Mouse (Mus musculus) neural tube, embryonic 15.5 days (tissue): ENCODE results near the gene Gnas. TPM values are rescaled to one million over a fixed set of nuclear protein-coding genes. Genes with fewer than 3 reads are reported as not detected.

Experiments used
- ATAC-seq: fragments of 200-750 bp; cut with Nextera tagmentation; 2 replicates; pipeline ENCODE4 v1.8.0; 2017; ENCODE audit warnings: mild to moderate bottlenecking, moderate TSS enrichment, moderate library complexity; ENCODE audit not compliant: low FRiP score
- H3K27ac ChIP-seq: fragments of 300-500 bp; sonication (generic); replicated peaks from 2 replicates; pipeline ENCODE4 v1.5.1; 2015; ENCODE audit warnings: mild to moderate bottlenecking, inconsistent platforms
- H3K27me3 ChIP-seq: fragments of 300-500 bp; sonication (generic); replicated peaks from 2 replicates; pipeline ENCODE4 v1.6.1; 2015; ENCODE audit warnings: inconsistent platforms
- H3K36me3 ChIP-seq: fragments of 300-500 bp; sonication (generic); 2 replicates; pipeline ENCODE4 v1.6.1; 2015; ENCODE audit warnings: inconsistent platforms
- H3K4me1 ChIP-seq: fragments of 300-500 bp; sonication (generic); 2 replicates; pipeline ENCODE4 v1.6.1; 2015; ENCODE audit warnings: inconsistent platforms
- H3K4me2 ChIP-seq: fragments of 300-500 bp; sonication (generic); 2 replicates; pipeline ENCODE4 v1.6.1; 2015; ENCODE audit warnings: inconsistent platforms, mild to moderate bottlenecking, moderate library complexity
- H3K4me3 ChIP-seq: fragments of 300-500 bp; sonication (generic); replicated peaks from 2 replicates; pipeline ENCODE4 v1.5.1; 2015; ENCODE audit warnings: mild to moderate bottlenecking, inconsistent platforms
- H3K9ac ChIP-seq: fragments of 300-500 bp; sonication (generic); replicated peaks from 2 replicates; pipeline ENCODE4 v1.6.1; 2015; ENCODE audit warnings: mild to moderate bottlenecking, inconsistent platforms
- H3K9me3 ChIP-seq: fragments of 300-500 bp; sonication (generic); replicated peaks from 2 replicates; pipeline ENCODE4 v1.6.1; 2016; ENCODE audit warnings: inconsistent platforms
- WGBS: fragments of 180-500 bp; shearing (Covaris S2); methylation state at CpG from one replicate; pipeline ENCODE4 v1.1.7; 2015; ENCODE audit warnings: mixed read lengths; 5-methylcytosine and 5-hydroxymethylcytosine counted together
- polyA plus RNA-seq: library from polyadenylated mRNA; unstranded; fragments of >200 nt; fragmentation: Nextera tagmentation; extraction: Ambion mirVana; gene quantifications from 2 replicates; pipeline ENCODE4 v1.2.1, GENCODE M21; 2015

The Gnas gene
- polyA plus RNA-seq, 1 experiment from 2014 or later, result 1,770 TPM

DNA sequence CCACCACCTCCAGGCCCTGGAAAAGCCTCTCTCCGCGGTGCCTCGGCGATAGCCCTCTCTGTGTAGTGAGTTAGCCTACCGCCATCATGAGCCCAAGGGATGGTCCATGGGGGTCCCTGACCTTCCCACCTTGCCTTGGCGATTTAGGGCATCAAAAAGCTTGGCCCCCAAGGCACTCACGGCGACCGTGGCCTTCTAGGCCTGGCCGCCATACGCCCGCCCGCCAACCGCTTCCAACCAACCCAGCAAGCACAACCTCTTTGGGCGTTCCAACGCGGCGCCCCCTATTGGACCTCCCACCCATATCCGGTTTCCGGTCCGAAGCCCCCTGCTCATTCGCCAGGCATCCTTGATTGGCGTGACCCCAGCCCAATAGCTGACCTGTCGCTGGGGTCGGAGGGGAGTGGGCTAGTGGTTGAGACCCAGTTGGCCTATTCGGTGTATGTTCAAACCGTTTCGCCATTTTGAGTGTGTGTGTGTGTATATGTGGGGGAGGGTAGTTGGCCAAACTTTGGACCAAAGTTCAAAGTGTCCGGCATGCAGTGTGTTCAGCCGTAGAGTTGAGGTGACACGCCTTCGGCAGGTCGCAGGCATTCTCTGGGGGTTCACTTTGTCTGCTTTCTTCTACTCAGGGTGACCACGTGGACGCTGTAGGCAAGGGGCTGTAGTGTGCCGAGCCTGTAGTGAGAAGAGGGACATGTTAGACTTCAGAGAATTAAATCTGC, 11.2 kb downstream of the Gnas start:
- WGBS, result 56% methylated on average over 36 of the region's 36 CpGs
- peaks cover 33% of the 10 kb centered on the region for H3K27me3 ChIP-seq
- peaks cover 73% of the 10 kb centered on the region for H3K4me1 ChIP-seq
- peak overlapping the region; percentile 59 for H3K4me3 ChIP-seq
- H3K27ac ChIP-seq, result peak overlapping the region; percentile 80
- H3K36me3 ChIP-seq, result no peaks in the 10 kb centered on the region
- H3K4me2 ChIP-seq, result peak overlapping the region; percentile 69
- H3K9me3 ChIP-seq, result peaks cover 20% of the 10 kb centered on the region
- H3K9ac ChIP-seq, result peak overlapping the region; percentile 57
- ATAC-seq, result peak; percentile 89

- peak overlapping the region; percentile 59 for H3K4me3 ChIP-seq
- H3K36me3 ChIP-seq, result no peaks in the 10 kb centered on the region
- no peak overlapping the region for H3K9ac ChIP-seq
- H3K9me3 ChIP-seq, result peaks cover 22% of the 10 kb centered on the region
- H3K27me3 ChIP-seq, result peaks cover 38% of the 10 kb centered on the region
- H3K4me1 ChIP-seq, result peaks cover 72% of the 10 kb centered on the region
- ATAC-seq, result no peak
- H3K4me2 ChIP-seq, result peak overlapping the region; percentile 69
- no peak overlapping the region for H3K27ac ChIP-seq
- WGBS, result 58% methylated on average over 29 of the region's 29 CpGs
Measured at GRCm38 (mm10) chr2:174295900-174296465, 11.9 kb downstream of the Gnas start.

- Histone ChIP-seq H3K4me2 (peak overlapping the region; percentile 69), H3K36me3 (no peaks in the 10 kb centered on the region), H3K4me1 (peaks cover 61% of the 10 kb centered on the region), H3K27me3 (peaks cover 39% of the 10 kb centered on the region), H3K9me3 (peaks cover 22% of the 10 kb centered on the region), H3K4me3 (peak overlapping the region; percentile 15; the same call in 1 of the 2 replicates), H3K27ac (no peak overlapping the region), H3K9ac (no peak overlapping the region)
- ATAC-seq, result no peak
- WGBS, result 46% methylated on average over 29 of the region's 29 CpGs
Measured at GRCm38 (mm10) chr2:174297086-174297571, 13.0 kb downstream of the Gnas start.

DNA sequence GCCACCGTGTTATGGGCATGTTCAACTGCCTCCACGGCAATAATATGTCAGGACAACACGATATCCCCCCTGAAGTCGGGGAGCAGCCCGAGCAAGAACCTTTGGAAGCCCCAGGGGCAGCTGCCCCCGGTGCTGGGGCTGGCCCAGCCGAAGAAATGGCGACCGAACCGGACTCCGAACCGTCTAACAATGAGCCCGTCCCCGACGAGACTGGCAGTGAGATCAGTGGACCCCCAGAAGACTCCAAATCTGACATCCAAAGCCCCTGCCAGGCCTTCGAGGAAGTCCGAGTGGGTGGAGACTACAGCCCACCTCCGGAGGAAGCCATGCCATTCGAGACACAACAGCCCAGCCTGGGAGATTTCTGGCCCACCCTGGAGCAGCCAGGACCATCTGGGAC, 13.7 kb downstream of the Gnas start:
- H3K27me3 ChIP-seq, result peaks cover 39% of the 10 kb centered on the region
- ATAC-seq, result no peak
- no peaks in the 10 kb centered on the region for H3K36me3 ChIP-seq
- peaks cover 54% of the 10 kb centered on the region for H3K4me1 ChIP-seq
- WGBS, result 66% methylated on average over 19 of the region's 19 CpGs
- H3K9ac ChIP-seq, result no peak overlapping the region
- peak overlapping the region; percentile 33; the same call in 1 of the 2 replicates for H3K4me3 ChIP-seq
- H3K27ac ChIP-seq, result no peak overlapping the region
- peaks cover 22% of the 10 kb centered on the region for H3K9me3 ChIP-seq
- peak overlapping the region; percentile 59 for H3K4me2 ChIP-seq

DNA sequence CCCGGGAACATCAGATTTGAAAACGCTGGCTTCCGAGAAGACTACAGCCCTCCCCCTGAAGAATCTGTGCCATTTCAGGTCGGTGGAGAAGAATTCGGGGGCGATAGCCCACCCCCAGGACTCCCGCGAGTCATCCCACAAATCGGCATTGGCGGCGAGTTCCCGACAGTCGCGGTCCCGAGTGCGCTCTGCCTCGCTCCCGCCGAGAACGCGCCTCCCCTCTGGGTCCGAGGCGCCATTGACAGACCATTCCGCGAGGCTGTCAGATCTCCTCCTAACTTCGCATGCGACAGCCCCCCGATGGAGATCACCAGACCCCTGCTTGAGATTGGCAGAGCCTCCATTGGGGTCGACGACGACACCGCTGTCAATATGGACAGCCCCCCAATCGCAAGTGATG, 14.4 kb downstream of the Gnas start:
- H3K9me3 ChIP-seq, result peaks cover 22% of the 10 kb centered on the region
- peak overlapping the region; percentile 59 for H3K4me2 ChIP-seq
- ATAC-seq, result no peak
- H3K27me3 ChIP-seq, result peaks cover 39% of the 10 kb centered on the region
- 55% methylated on average over 33 of the region's 33 CpGs for WGBS
- H3K27ac ChIP-seq, result no peak overlapping the region
- peak overlapping the region; percentile 33 for H3K4me3 ChIP-seq
- H3K4me1 ChIP-seq, result peaks cover 48% of the 10 kb centered on the region
- no peaks in the 10 kb centered on the region for H3K36me3 ChIP-seq
- no peak overlapping the region for H3K9ac ChIP-seq

DNA sequence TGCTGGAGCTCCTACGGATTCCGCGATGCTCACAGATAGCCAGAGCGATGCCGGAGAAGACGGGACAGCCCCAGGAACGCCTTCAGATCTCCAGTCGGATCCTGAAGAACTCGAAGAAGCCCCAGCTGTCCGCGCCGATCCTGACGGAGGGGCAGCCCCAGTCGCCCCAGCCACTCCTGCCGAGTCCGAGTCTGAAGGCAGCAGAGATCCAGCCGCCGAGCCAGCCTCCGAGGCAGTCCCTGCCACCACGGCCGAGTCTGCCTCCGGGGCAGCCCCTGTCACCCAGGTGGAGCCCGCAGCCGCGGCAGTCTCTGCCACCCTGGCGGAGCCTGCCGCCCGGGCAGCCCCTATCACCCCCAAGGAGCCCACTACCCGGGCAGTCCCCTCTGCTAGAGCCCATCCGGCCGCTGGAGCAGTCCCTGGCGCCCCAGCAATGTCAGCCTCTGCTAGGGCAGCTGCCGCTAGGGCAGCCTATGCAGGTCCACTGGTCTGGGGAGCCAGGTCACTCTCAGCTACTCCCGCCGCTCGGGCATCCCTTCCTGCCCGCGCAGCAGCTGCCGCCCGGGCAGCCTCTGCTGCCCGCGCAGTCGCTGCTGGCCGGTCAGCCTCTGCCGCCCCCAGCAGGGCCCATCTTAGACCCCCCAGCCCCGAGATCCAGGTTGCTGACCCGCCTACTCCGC, 15.1 kb downstream of the Gnas start:
- Histone ChIP-seq H3K9me3 (peaks cover 22% of the 10 kb centered on the region), H3K36me3 (no peaks in the 10 kb centered on the region), H3K4me3 (peak overlapping the region; percentile 33), H3K27me3 (peaks cover 39% of the 10 kb centered on the region), H3K9ac (no peak overlapping the region), H3K27ac (no peak overlapping the region), H3K4me2 (peak overlapping the region; percentile 59), H3K4me1 (peaks cover 46% of the 10 kb centered on the region)
- WGBS, result 50% methylated on average over 48 of the region's 48 CpGs
- no peak for ATAC-seq

DNA sequence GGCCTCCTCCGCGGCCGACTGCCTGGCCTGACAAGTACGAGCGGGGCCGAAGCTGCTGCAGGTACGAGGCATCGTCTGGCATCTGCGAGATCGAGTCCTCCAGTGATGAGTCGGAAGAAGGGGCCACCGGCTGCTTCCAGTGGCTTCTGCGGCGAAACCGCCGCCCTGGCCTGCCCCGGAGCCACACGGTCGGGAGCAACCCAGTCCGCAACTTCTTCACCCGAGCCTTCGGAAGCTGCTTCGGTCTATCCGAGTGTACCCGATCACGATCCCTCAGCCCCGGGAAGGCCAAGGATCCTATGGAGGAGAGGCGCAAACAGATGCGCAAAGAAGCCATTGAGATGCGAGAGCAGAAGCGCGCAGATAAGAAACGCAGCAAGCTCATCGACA, 15.6 kb downstream of the Gnas start:
- Histone ChIP-seq H3K36me3 (no peaks in the 10 kb centered on the region), H3K4me3 (peak overlapping the region; percentile 33), H3K4me2 (peak overlapping the region; percentile 59), H3K27ac (no peak overlapping the region), H3K4me1 (peaks cover 46% of the 10 kb centered on the region), H3K9me3 (peaks cover 22% of the 10 kb centered on the region), H3K27me3 (peaks cover 39% of the 10 kb centered on the region), H3K9ac (no peak overlapping the region)
- no peak for ATAC-seq
- 53% methylated on average over 34 of the region's 34 CpGs for WGBS

DNA sequence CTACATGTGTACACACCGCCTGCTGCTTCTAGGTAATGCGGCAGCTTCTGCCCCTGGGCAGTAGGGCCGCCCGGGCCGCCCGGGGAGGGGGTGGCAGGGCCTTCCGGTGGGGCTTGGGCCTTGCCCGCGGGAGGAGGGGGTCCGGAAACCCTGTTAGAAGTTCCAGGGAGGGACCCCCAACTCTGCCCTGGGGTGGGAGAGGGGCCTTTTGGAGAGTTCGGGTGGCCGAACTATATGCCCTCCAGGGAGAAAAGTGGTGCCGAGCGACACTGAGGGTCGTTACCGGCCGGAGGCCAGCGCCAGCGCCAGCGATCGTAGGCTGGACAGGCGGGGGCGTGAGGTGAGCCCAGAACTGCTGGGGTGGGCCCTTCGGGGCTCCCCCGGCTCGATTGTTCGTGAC, 16.1 kb downstream of the Gnas start:
- Histone ChIP-seq H3K27ac (no peak overlapping the region), H3K4me3 (peak overlapping the region; percentile 33), H3K9me3 (peaks cover 18% of the 10 kb centered on the region), H3K9ac (0 out of 2 replicates have a peak overlapping the region, but pooled peaks have one; percentile 3), H3K4me1 (peaks cover 46% of the 10 kb centered on the region), H3K27me3 (peaks cover 39% of the 10 kb centered on the region), H3K4me2 (peak overlapping the region; percentile 59), H3K36me3 (no peaks in the 10 kb centered on the region)
- WGBS, result 54% methylated on average over 27 of the region's 27 CpGs
- no peak for ATAC-seq

GRCm38 (mm10) chr2:174300666-174301065, 16.5 kb downstream of the Gnas start:
- H3K9me3 ChIP-seq, result peaks cover 16% of the 10 kb centered on the region

GRCm38 (mm10) chr2:174302526-174302925, 18.4 kb downstream of the Gnas start:
- Histone ChIP-seq H3K36me3 (no peaks in the 10 kb centered on the region), H3K9ac (no peak overlapping the region), H3K27me3 (peaks cover 29% of the 10 kb centered on the region), H3K27ac (no peak overlapping the region), H3K4me1 (peaks cover 30% of the 10 kb centered on the region), H3K9me3 (peaks cover 13% of the 10 kb centered on the region), H3K4me2 (no peak overlapping the region), H3K4me3 (no peak overlapping the region)
- no peak for ATAC-seq
- WGBS, result 46% methylated on average over 6 of the region's 6 CpGs

More at GRCm38 (mm10) chr2:174300666-174301065, 16.5 kb downstream of the Gnas start:
- H3K4me1 ChIP-seq, result peaks cover 45% of the 10 kb centered on the region
- H3K4me3 ChIP-seq, result peak overlapping the region; percentile 33
- no peak for ATAC-seq
- H3K27me3 ChIP-seq, result peaks cover 39% of the 10 kb centered on the region
- 61% methylated on average over 22 of the region's 22 CpGs for WGBS
- H3K27ac ChIP-seq, result no peak overlapping the region
- no peaks in the 10 kb centered on the region for H3K36me3 ChIP-seq
- 0 out of 2 replicates have a peak overlapping the region, but pooled peaks have one; percentile 3 for H3K9ac ChIP-seq
- H3K4me2 ChIP-seq, result peak overlapping the region; percentile 59

- no peak for ATAC-seq
- Histone ChIP-seq H3K4me3 (no peak overlapping the region), H3K36me3 (no peaks in the 10 kb centered on the region), H3K4me2 (no peak overlapping the region), H3K9me3 (no peaks in the 10 kb centered on the region), H3K27ac (no peak overlapping the region), H3K27me3 (peaks cover 4% of the 10 kb centered on the region), H3K4me1 (peaks cover 2% of the 10 kb centered on the region; the same call in 1 of the 2 replicates), H3K9ac (no peak overlapping the region)
- WGBS, result 10% methylated on average over 5 of the region's 5 CpGs
Measured at GRCm38 (mm10) chr2:174305646-174306045, 21.5 kb downstream of the Gnas start.
